Mouse (Mus musculus): ENCODE measurements at regions not wholly inside any gene's neighbourhood (a gene's known extent, or its start where the extent isn't known, plus 50 kb on each side); places are given as distances from the start of the nearest gene placed in this dataset.

DNA sequence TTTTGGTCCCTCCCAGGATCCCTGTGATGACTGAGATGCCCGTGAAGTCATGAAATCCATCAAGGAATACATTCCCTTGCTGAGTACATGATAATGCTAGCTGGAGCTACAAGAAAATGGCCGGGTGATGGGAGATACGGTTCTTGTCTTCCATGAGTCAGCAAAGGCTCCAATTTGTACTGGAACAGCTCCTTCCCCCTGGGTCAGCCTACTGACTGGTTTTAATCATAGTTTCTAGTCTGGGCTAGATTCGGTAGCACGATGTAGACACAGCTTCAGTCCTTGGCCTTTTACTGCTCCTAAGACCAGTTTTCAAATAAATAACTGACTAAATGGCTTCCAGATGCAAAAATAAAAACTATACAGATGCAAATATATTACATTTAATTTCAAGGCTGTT, 557.5 kb downstream of the Epha4 start:
- TF ChIP-seq CTCF (IDR thresholded peaks at IDR 0.05; ENCODE audit: low read depth) (no peak), EP300 (optimal IDR thresholded peaks at IDR 0.05) (no peak)

Data from stomach, postnatal 0 days (tissue).